Mouse (Mus musculus) embryonic facial prominence, embryonic 10.5 days (tissue): ENCODE measurements around the gene 1700016K19Rik. TPM values are rescaled to one million over a fixed set of nuclear protein-coding genes. Genes with fewer than 3 reads are reported as not detected.
"Not testable (repeated sequence)": the region's sequence is repeated elsewhere in the genome, so short reads cannot be mapped to it uniquely, and the experiment has no call there.

Experiments used
- DNase-seq: peaks from one replicate; pipeline ENCODE4 v3.0.0-alpha.2; 2017; ENCODE audit warnings: low spot score
- H3K27ac ChIP-seq: fragments of 300-500 bp; sonication (generic); replicated peaks from 2 replicates; pipeline ENCODE4 v1.5.1; 2016; ENCODE audit warnings: mild to moderate bottlenecking
- H3K27me3 ChIP-seq: fragments of 300-500 bp; sonication (generic); replicated peaks from 2 replicates; pipeline ENCODE4 v1.6.1; 2016; ENCODE audit warnings: low read depth, mild to moderate bottlenecking; ENCODE audit not compliant: poor library complexity, severe bottlenecking
- H3K36me3 ChIP-seq: fragments of 300-500 bp; sonication (generic); replicated peaks from 2 replicates; pipeline ENCODE4 v1.6.1; 2016; ENCODE audit warnings: mild to moderate bottlenecking, moderate library complexity
- H3K4me1 ChIP-seq: fragments of 300-500 bp; sonication (generic); 2 replicates; pipeline ENCODE4 v1.6.1; 2016
- H3K4me3 ChIP-seq: fragments of 300-500 bp; sonication (generic); 2 replicates; pipeline ENCODE4 v1.5.1; 2016; ENCODE audit warnings: mild to moderate bottlenecking, moderate library complexity
- H3K9me3 ChIP-seq: fragments of 300-500 bp; sonication (generic); 2 replicates; pipeline ENCODE4 v1.6.1; 2016; ENCODE audit warnings: mild to moderate bottlenecking
- WGBS: fragments of 180-500 bp; shearing (Covaris S2); methylation state at CpG from one replicate; pipeline ENCODE4 v1.1.7; 2016; 5-methylcytosine and 5-hydroxymethylcytosine counted together
- polyA plus RNA-seq: library from polyadenylated mRNA; unstranded; fragments of >200 nt; fragmentation: Nextera tagmentation; extraction: Ambion mirVana; gene quantifications from 2 replicates; pipeline ENCODE4 v1.2.1, GENCODE M21; 2016

1700016K19Rik gene
- polyA plus RNA-seq, 1 experiment from 2014 or later: 0.65 TPM

GRCm38 (mm10) chr11:75992481-75992880, 7.2 kb upstream of the 1700016K19Rik start:
- 89% methylated on average over 8 of the region's 8 CpGs for WGBS
- Histone ChIP-seq H3K27me3 (no peaks in the 10 kb centered on the region), H3K9me3 (no peaks in the 10 kb centered on the region), H3K27ac (no peak overlapping the region), H3K36me3 (no peaks in the 10 kb centered on the region), H3K4me3 (no peak overlapping the region), H3K4me1 (0 out of 2 replicates have a peak, but pooled peaks cover 3% of the 10 kb centered on the region)
- DNase-seq: no peak

- no peak overlapping the region for H3K27ac ChIP-seq
- H3K27me3 ChIP-seq: 0 out of 2 replicates have a peak, but pooled peaks cover 5% of the 10 kb centered on the region
- H3K36me3 ChIP-seq: no peaks in the 10 kb centered on the region
- H3K9me3 ChIP-seq: no peaks in the 10 kb centered on the region
- no peak for DNase-seq
- H3K4me3 ChIP-seq: no peak overlapping the region
- H3K4me1 ChIP-seq: peaks cover 3% of the 10 kb centered on the region; the same call in 1 of the 2 replicates
- 55% methylated on average over 9 of the region's 9 CpGs for WGBS
Observed at GRCm38 (mm10) chr11:75994357-75994756, 5.4 kb upstream of the 1700016K19Rik start.

GRCm38 (mm10) chr11:76000701-76001100, 989 bp downstream of the 1700016K19Rik start:
- DNase-seq: no peak
- WGBS: 89% methylated on average over 5 of the region's 5 CpGs

GRCm38 (mm10) chr11:76001237-76001878, 1.6 kb downstream of the 1700016K19Rik start:
- Histone ChIP-seq H3K27me3 (peaks cover 37% of the 10 kb centered on the region), H3K9me3 (no peaks in the 10 kb centered on the region), H3K36me3 (no peaks in the 10 kb centered on the region), H3K4me1 (peaks cover 7% of the 10 kb centered on the region), H3K4me3 (no peak overlapping the region), H3K27ac (no peak overlapping the region)
- WGBS: 54% methylated on average over 3 of the region's 3 CpGs
- no peak for DNase-seq

More at GRCm38 (mm10) chr11:76000701-76001100, 989 bp downstream of the 1700016K19Rik start:
- no peaks in the 10 kb centered on the region for H3K36me3 ChIP-seq
- no peaks in the 10 kb centered on the region for H3K9me3 ChIP-seq
- H3K27ac ChIP-seq: no peak overlapping the region
- no peak overlapping the region for H3K4me3 ChIP-seq
- peaks cover 7% of the 10 kb centered on the region for H3K4me1 ChIP-seq
- peaks cover 37% of the 10 kb centered on the region for H3K27me3 ChIP-seq

GRCm38 (mm10) chr11:76004276-76004675, 4.6 kb downstream of the 1700016K19Rik start:
- not testable (repeated sequence) for DNase-seq, H3K4me3 ChIP-seq, H3K4me1 ChIP-seq, H3K36me3 ChIP-seq, H3K27ac ChIP-seq, H3K9me3 ChIP-seq
- peaks cover 31% of the 10 kb centered on the region for H3K27me3 ChIP-seq
- 93% methylated on average over 7 of the region's 7 CpGs for WGBS

GRCm38 (mm10) chr11:76008162-76008561, 8.4 kb downstream of the 1700016K19Rik start:
- Histone ChIP-seq H3K9me3 (no peaks in the 10 kb centered on the region), H3K27ac (no peak overlapping the region), H3K27me3 (no peaks in the 10 kb centered on the region), H3K36me3 (no peaks in the 10 kb centered on the region), H3K4me1 (no peaks in the 10 kb centered on the region), H3K4me3 (no peak overlapping the region)
- whole genome bisulfite sequencing: 85% methylated on average over 2 of the region's 2 CpGs
- no peak for DNase-seq

- H3K4me1 ChIP-seq: no peaks in the 10 kb centered on the region
- WGBS: 84% methylated on average over 6 of the region's 6 CpGs
- no peak overlapping the region for H3K4me3 ChIP-seq
- no peak for DNase-seq
- H3K36me3 ChIP-seq: no peaks in the 10 kb centered on the region
- H3K9me3 ChIP-seq: no peaks in the 10 kb centered on the region
- H3K27ac ChIP-seq: no peak overlapping the region
- H3K27me3 ChIP-seq: no peaks in the 10 kb centered on the region
Observed at GRCm38 (mm10) chr11:76009101-76009500, 9.4 kb downstream of the 1700016K19Rik start.

GRCm38 (mm10) chr11:76010838-76011624, 11.3 kb downstream of the 1700016K19Rik start:
- no peaks in the 10 kb centered on the region for H3K36me3 ChIP-seq
- no peak for DNase-seq
- H3K27ac ChIP-seq: no peak overlapping the region
- 0 out of 2 replicates have a peak, but pooled peaks cover 3% of the 10 kb centered on the region for H3K4me1 ChIP-seq
- H3K27me3 ChIP-seq: no peaks in the 10 kb centered on the region
- WGBS: 88% methylated on average over 9 of the region's 9 CpGs
- no peak overlapping the region for H3K4me3 ChIP-seq
- no peaks in the 10 kb centered on the region for H3K9me3 ChIP-seq

GRCm38 (mm10) chr11:76015251-76015650, 15.5 kb downstream of the 1700016K19Rik start:
- Histone ChIP-seq H3K4me1 (0 out of 2 replicates have a peak, but pooled peaks cover 3% of the 10 kb centered on the region), H3K4me3 (no peak overlapping the region), H3K36me3 (peaks cover 4% of the 10 kb centered on the region; the same call in 1 of the 2 replicates), H3K27me3 (no peaks in the 10 kb centered on the region), H3K27ac (no peak overlapping the region), H3K9me3 (no peaks in the 10 kb centered on the region)
- 92% methylated on average over 6 of the region's 6 CpGs for WGBS
- no peak for DNase-seq

- Histone ChIP-seq H3K4me1 (0 out of 2 replicates have a peak, but pooled peaks cover 3% of the 10 kb centered on the region), H3K36me3 (peaks cover 6% of the 10 kb centered on the region; the same call in 1 of the 2 replicates), H3K27ac (no peak overlapping the region), H3K4me3 (no peak overlapping the region), H3K27me3 (no peaks in the 10 kb centered on the region), H3K9me3 (no peaks in the 10 kb centered on the region)
- DNase-seq: no peak
- 83% methylated on average over 4 of the region's 4 CpGs for WGBS
Observed at GRCm38 (mm10) chr11:76015814-76016213, 16.1 kb downstream of the 1700016K19Rik start.

GRCm38 (mm10) chr11:76019879-76020278, 20.2 kb downstream of the 1700016K19Rik start:
- no peak for DNase-seq
- WGBS: 88% methylated on average over 4 of the region's 4 CpGs

GRCm38 (mm10) chr11:76020916-76021315, 21.2 kb downstream of the 1700016K19Rik start:
- no peak for DNase-seq
- Histone ChIP-seq H3K27ac (no peak overlapping the region), H3K4me1 (peaks cover 20% of the 10 kb centered on the region), H3K36me3 (peaks cover 38% of the 10 kb centered on the region), H3K4me3 (no peak overlapping the region), H3K27me3 (peaks cover 9% of the 10 kb centered on the region), H3K9me3 (no peaks in the 10 kb centered on the region)
- WGBS: 82% methylated on average over 9 of the region's 9 CpGs

More at GRCm38 (mm10) chr11:76019879-76020278, 20.2 kb downstream of the 1700016K19Rik start:
- no peak overlapping the region for H3K4me3 ChIP-seq
- H3K4me1 ChIP-seq: peaks cover 10% of the 10 kb centered on the region
- peaks cover 36% of the 10 kb centered on the region for H3K36me3 ChIP-seq
- H3K27me3 ChIP-seq: 0 out of 2 replicates have a peak, but pooled peaks cover under 1% of the 10 kb centered on the region
- no peaks in the 10 kb centered on the region for H3K9me3 ChIP-seq
- H3K27ac ChIP-seq: no peak overlapping the region
